Mouse (Mus musculus) embryonic fibroblast, embryonic 13.5 days (primary cell): Measurements from ENCODE around the gene Laptm5. TPM values are rescaled to one million over a fixed set of nuclear protein-coding genes. Genes with fewer than 3 reads are reported as not detected.

ENCODE experiments used
- H3K27ac ChIP-seq: 2 replicates; pipeline ENCODE4 v1.5.1; 2012; ENCODE audit warnings: low read length, control low read depth, inconsistent platforms; ENCODE audit not compliant: insufficient read depth
- H3K4me1 ChIP-seq: 2 replicates; pipeline ENCODE4 v1.6.1; 2011; ENCODE audit warnings: low read length; ENCODE audit not compliant: control insufficient read depth, insufficient read depth
- H3K4me3 ChIP-seq: 2 replicates; pipeline ENCODE4 v1.5.1; 2011; ENCODE audit warnings: mild to moderate bottlenecking, control low read depth, low read length; ENCODE audit not compliant: insufficient read depth
- CTCF ChIP-seq: IDR thresholded peaks from 2 replicates; pipeline ENCODE4 v1.5.1; 2011; ENCODE audit warnings: mild to moderate bottlenecking, control low read depth, low read length, moderate library complexity, borderline replicate concordance; ENCODE audit not compliant: insufficient read depth
- POLR2A ChIP-seq: IDR thresholded peaks from 2 replicates; pipeline ENCODE4 v1.6.1; 2011; ENCODE audit warnings: low read depth, mild to moderate bottlenecking, control low read depth, low read length, moderate library complexity
- polyA plus RNA-seq: library from polyadenylated mRNA; stranded (reverse); fragments of >200 nt; gene quantifications from 2 replicates; pipeline ENCODE4 v1.2.4, GENCODE M21; 2011; ENCODE audit warnings: low read depth; ENCODE audit not compliant: missing spikeins, insufficient read length

Laptm5 gene
- polyA plus RNA-seq, 1 experiment: 10.8 TPM

GRCm38 (mm10) chr4:130879048-130879384 lies 33.9 kb upstream of the Laptm5 start:
- Histone ChIP-seq H3K27ac (no peak overlapping the region), H3K4me3 (no peak overlapping the region), H3K4me1 (peaks cover 12% of the 10 kb centered on the region)
- TF ChIP-seq CTCF (no peak), POLR2A (no peak)

GRCm38 (mm10) chr4:130881336-130881735 lies 31.6 kb upstream of the Laptm5 start:
- Histone ChIP-seq H3K4me1 (0 out of 2 replicates have a peak, but pooled peaks cover 1% of the 10 kb centered on the region), H3K27ac (no peak overlapping the region), H3K4me3 (no peak overlapping the region)
- TF ChIP-seq CTCF (no peak), POLR2A (no peak)

DNA sequence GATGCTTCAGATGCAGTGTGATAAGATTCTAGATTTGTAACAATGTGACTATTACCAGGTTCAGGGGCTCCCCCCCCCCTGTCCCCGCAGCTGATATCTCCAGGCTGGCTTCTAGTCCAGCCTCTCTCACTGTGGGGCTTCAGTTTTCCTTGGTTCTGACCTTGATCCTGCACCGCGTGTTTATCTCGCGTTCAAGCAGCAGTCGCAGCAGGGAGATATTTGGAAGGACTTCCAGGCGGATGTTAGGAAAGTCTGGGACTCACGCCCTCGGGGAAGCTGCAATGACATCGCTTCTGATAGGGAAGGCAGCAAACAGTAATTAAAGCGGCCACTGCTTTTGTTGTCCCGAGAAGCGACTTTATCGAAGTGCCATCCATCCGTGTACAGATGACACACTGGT lies 30.2 kb upstream of the Laptm5 start:
- TF ChIP-seq POLR2A (no peak), CTCF (no peak)
- no peaks in the 10 kb centered on the region for H3K4me1 ChIP-seq
- no peak overlapping the region for H3K4me3 ChIP-seq
- H3K27ac ChIP-seq: no peak overlapping the region

DNA sequence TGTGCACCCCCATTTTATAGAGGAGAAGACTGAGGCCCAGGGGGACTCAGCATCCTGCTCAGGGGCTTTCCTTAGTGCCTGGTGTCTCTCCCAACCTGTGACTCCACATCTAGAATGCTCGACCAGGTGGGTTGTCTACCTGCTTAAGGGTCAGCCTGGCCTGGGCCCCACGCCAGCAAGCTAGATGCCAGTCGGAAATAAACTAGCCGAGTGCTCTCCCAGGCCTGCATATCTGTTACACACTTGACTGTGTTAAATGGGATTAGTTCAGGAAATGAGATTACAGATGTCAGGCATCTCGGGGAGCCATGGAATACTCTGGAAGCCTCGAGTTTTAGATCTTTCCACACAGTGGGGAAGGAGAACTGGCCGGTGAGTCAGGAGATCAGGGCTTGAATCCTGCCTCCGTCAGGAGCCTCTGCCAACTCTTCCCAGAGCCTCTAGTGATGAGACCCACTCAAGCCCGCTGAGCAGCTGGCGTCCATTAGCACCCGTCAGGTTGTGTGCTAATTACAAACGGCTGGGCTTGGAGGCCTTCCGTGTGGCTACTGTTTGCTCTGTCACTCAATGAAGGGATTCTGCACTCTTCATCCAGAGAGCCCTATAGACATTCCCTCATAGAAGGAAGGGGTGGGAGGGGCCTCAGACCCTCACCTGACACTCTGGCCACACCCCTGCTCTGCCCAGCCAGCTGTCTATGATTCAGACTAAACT lies 28.9 kb upstream of the Laptm5 start:
- no peak for TF ChIP-seq POLR2A
- no peak for TF ChIP-seq CTCF
- no peak overlapping the region for H3K4me3 ChIP-seq
- H3K4me1 ChIP-seq: no peaks in the 10 kb centered on the region
- no peak overlapping the region for H3K27ac ChIP-seq

GRCm38 (mm10) chr4:130887148-130887745 lies 25.7 kb upstream of the Laptm5 start:
- TF ChIP-seq CTCF (no peak), POLR2A (no peak)
- Histone ChIP-seq H3K4me3 (no peak overlapping the region), H3K4me1 (no peaks in the 10 kb centered on the region), H3K27ac (no peak overlapping the region)

DNA sequence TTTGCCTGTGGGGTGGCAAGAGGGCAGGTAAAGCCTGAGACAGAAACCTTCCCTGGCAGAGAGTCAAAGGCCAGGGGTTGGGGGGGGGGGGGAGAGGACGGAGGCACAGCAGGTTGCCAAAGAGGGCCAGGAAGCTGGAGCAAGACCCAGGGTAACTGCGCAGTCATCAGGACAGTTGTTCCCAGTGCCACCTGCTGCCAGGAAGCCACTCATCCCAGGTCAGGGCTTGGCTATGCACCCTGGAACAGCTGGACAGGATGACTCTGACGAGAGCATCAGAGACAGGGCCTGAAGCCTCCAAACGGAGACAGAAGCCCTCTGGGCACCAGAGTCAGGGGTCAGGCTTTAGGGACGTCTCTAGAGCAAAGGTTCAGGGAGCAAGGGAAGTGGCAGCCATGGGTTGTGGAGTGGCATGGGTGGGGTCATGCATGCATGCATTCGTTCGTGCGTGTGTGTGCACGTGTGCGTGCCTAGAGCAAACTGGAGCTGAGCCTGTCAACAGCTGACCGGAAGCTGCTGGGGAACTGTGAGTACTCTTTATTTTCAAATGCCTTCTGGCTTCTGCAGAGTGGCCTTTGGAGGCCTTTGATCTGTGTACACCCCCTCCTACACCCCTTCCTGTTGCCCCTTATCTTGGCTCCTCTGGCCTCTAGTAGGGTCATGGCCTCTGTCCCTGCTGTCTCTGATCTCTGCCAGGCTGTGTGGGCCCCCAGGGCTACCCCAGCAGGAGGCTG lies 23.0 kb upstream of the Laptm5 start:
- H3K4me1 ChIP-seq: no peaks in the 10 kb centered on the region
- no peak overlapping the region for H3K4me3 ChIP-seq
- no peak overlapping the region for H3K27ac ChIP-seq
- TF ChIP-seq CTCF: no peak
- no peak for TF ChIP-seq POLR2A

DNA sequence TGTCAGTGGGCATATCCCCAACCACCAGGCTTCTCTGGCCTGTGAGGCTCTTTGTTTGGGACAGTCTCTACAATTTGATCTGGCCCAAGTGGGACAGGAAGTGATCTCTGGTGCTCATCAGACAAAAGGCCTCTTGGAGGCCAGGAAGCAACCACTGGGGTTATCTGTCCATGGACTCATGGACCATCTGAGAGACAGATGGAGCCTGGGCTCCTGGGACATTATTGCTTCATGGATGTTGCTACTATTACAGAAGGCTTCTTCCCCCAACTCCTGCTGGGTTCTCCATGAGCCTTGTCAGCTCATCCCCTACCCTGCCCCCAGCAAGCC lies 22.4 kb upstream of the Laptm5 start:
- H3K4me3 ChIP-seq: no peak overlapping the region
- no peak for TF ChIP-seq CTCF
- TF ChIP-seq POLR2A: no peak
- no peak overlapping the region for H3K27ac ChIP-seq
- H3K4me1 ChIP-seq: no peaks in the 10 kb centered on the region

DNA sequence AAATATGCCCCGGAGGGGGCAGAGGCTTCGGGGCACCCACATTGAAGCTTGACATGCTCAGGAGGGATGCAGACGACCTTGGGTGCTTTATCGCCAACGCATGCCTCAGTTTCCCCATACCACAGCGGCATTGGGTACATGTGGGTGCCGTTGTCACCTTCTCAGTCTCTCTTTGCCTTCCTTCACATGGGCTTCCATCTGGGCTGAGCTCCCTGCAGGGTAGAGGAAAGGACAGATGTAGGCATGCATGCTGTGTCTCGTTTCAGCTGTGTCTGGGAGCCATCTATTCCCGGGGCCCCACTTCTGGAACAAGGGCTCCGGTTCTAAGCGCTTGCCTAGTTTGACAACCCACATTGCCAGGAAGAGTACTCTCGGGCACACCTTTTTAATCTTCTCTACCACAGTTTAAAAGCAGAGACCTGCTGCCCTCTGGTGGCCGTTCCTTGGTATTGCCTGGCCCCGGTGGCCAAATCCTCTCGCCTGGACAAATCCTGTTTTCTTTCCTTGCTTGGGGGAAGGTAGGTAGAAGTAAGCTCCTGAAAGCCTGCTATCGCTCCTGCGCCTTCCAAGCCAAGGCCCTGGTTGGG lies 20.8 kb upstream of the Laptm5 start:
- TF ChIP-seq CTCF (peak; percentile 42; the same call in 1 of the 2 replicates), POLR2A (no peak)
- no peak overlapping the region for H3K27ac ChIP-seq
- no peak overlapping the region for H3K4me3 ChIP-seq
- no peaks in the 10 kb centered on the region for H3K4me1 ChIP-seq

- no peak overlapping the region for H3K4me3 ChIP-seq
- H3K4me1 ChIP-seq: no peaks in the 10 kb centered on the region
- no peak overlapping the region for H3K27ac ChIP-seq
- no peak for TF ChIP-seq CTCF
- no peak for TF ChIP-seq POLR2A
Observed at GRCm38 (mm10) chr4:130893688-130894087, 19.2 kb upstream of the Laptm5 start.

DNA sequence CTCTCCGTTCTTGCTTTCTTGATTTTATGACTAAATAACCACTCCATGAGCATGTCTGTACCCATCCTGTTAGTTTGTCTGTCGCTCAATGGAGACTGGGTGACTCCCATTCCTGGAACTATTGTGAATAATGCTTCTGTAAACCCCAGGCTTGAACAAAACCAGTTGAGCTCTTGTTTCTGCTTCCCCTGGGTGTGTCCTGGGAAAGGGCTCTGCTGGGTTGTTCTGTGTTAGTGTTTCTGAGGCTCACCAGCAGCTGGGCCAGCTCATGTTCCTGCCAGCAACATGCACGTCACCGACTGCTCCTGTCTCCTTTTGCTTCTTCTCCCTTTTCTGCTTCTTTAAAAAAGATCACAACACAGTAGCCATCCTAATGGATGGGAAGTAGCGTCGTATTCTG lies 17.2 kb upstream of the Laptm5 start:
- H3K4me3 ChIP-seq: no peak overlapping the region
- TF ChIP-seq POLR2A (no peak), CTCF (no peak)
- no peak overlapping the region for H3K27ac ChIP-seq
- no peaks in the 10 kb centered on the region for H3K4me1 ChIP-seq
